In genomic region chr5:116084231-116084630, GRCm38 (mm10) we compare ENCODE assay signal across 50 mouse cellular contexts. TPM values are rescaled to one million over a fixed set of nuclear protein-coding genes. Genes with fewer than 3 reads are reported as not detected.
"Had no signal": no experiment of that assay in that cellular context is flagged by ENCODE, and none has a peak within 500 bp of the region (broad histone marks: within the 10 kb centered on the region; RNA-seq: fewer than 3 reads in every experiment).

No protein-coding gene starts in this region.

- DNase-seq: heart, postnatal 10 days; heart, postnatal 14 days; heart, postnatal 36 days; kidney, adult 11 months; kidney, adult 18-20 months; kidney, adult 2 months; kidney, adult 8-10 months; kidney, adult 9 months; kidney, postnatal 10 days; kidney, postnatal 14 days; kidney, postnatal 25 days; kidney, postnatal 36 days; kidney, postnatal 4 days; layer of hippocampus, adult 9-11 months; layer of hippocampus, postnatal 36 days had no signal

- H3K36me3 ChIP-seq: heart, embryonic 12.5 days; heart, embryonic 13.5 days; heart, embryonic 15.5 days; hindbrain, embryonic 10.5 days; hindbrain, embryonic 12.5 days; hindbrain, embryonic 13.5 days; hindbrain, embryonic 15.5 days; intestine, embryonic 15.5 days; kidney, embryonic 15.5 days had no signal

- H3K4me3 ChIP-seq: heart, embryonic 12.5 days; heart, embryonic 13.5 days; heart, embryonic 15.5 days; hindbrain, embryonic 10.5 days; hindbrain, embryonic 12.5 days; hindbrain, embryonic 13.5 days; hindbrain, embryonic 15.5 days; intestine, embryonic 15.5 days; kidney, embryonic 15.5 days; layer of hippocampus, adult 2 months; left cerebral cortex, adult 2 months had no signal

- H3K9ac ChIP-seq: heart, embryonic 12.5 days; heart, embryonic 13.5 days; heart, embryonic 15.5 days; hindbrain, embryonic 12.5 days; hindbrain, embryonic 13.5 days; hindbrain, embryonic 14.5 days; hindbrain, embryonic 15.5 days; intestine, embryonic 15.5 days; kidney, embryonic 15.5 days had no signal

- H3K9me3 ChIP-seq: heart, embryonic 13.5 days; heart, embryonic 15.5 days; hindbrain, embryonic 10.5 days; hindbrain, embryonic 12.5 days; hindbrain, embryonic 13.5 days; hindbrain, embryonic 15.5 days; intestine, embryonic 15.5 days; kidney, embryonic 15.5 days had no signal

- H3K27ac ChIP-seq: heart, embryonic 13.5 days; heart, embryonic 15.5 days; hindbrain, embryonic 10.5 days; hindbrain, embryonic 12.5 days; hindbrain, embryonic 13.5 days; hindbrain, embryonic 14.5 days; hindbrain, embryonic 15.5 days; hindbrain, postnatal 0 days; intestine, embryonic 15.5 days; kidney, embryonic 15.5 days; kidney, postnatal 0 days; layer of hippocampus, adult 2 months; left cerebral cortex, adult 2 months had no signal

- H3K4me1 ChIP-seq: heart, embryonic 15.5 days; hindbrain, embryonic 12.5 days; hindbrain, embryonic 15.5 days; intestine, embryonic 15.5 days had no signal

RNA-seq across cellular contexts. Expression of gene Tmem233, which starts 1.2 kb away (rescaled TPM):
- total RNA-seq: heart, postnatal 10 days; heart, postnatal 14 days; heart, postnatal 25 days; heart, postnatal 36 days; hematopoietic stem cell, adult 5-6 weeks; hindbrain, postnatal 0 days; layer of hippocampus, adult 18-20 months; layer of hippocampus, adult 2 months; layer of hippocampus, adult 8-10 months; layer of hippocampus, postnatal 10 days; layer of hippocampus, postnatal 14 days; layer of hippocampus, postnatal 25 days; layer of hippocampus, postnatal 36 days; left cerebral cortex, adult 18-20 months; left cerebral cortex, adult 2 months had no signal
- polyA plus RNA-seq: heart, embryonic 11.5 days; heart, embryonic 12.5 days; heart, embryonic 14.5 days; heart, embryonic 15.5 days; heart, embryonic 16.5 days; heart, postnatal 0 days; hindbrain, embryonic 10.5 days; hindbrain, embryonic 11.5 days; hindbrain, embryonic 12.5 days; hindbrain, embryonic 13.5 days; hindbrain, embryonic 14.5 days; hindbrain, embryonic 15.5 days; hindbrain, embryonic 16.5 days; hindbrain, postnatal 0 days; inflammation-experienced regulatory T-cells, adult 6 months; intestine, embryonic 14.5 days; intestine, embryonic 15.5 days; intestine, embryonic 16.5 days; intestine, postnatal 0 days; kidney, embryonic 14.5 days; kidney, embryonic 15.5 days; kidney, embryonic 16.5 days; kidney, postnatal 0 days; large intestine, adult 2 months had no signal
